Comparison of ENCODE assay signal across 9 mouse cellular contexts in genomic region chr11:49824896-49825295, GRCm38 (mm10). TPM values are rescaled to one million over a fixed set of nuclear protein-coding genes. Genes with fewer than 3 reads are reported as not detected.
DNase-seq lines count a peak whose midpoint lies in the region; ATAC-seq and TF ChIP-seq lines count a peak whose summit lies in the region.
"Had no signal": no experiment of that assay in that cellular context is flagged by ENCODE, and none has a peak within 500 bp of the region (broad histone marks: within the 10 kb centered on the region; RNA-seq: fewer than 3 reads in every experiment).

No protein-coding gene starts in this region.

- no peaks in the 10 kb centered on the region for H3K27me3 ChIP-seq in liver, embryonic 12.5 days (replicated peaks)
- H3K27me3 ChIP-seq in lung, postnatal 0 days (replicated peaks; ENCODE audit: insufficient read depth, low read length) = no peaks in the 10 kb centered on the region
- no peaks in the 10 kb centered on the region for H3K27me3 ChIP-seq in spleen, adult 2 months (ENCODE audit: control insufficient read depth, insufficient read depth, low read length)

- WGBS in liver, embryonic 12.5 days (ENCODE audit: insufficient replicate concordance) = 22% methylated on average over 2 of the region's 2 CpGs
- 37% methylated on average over 2 of the region's 2 CpGs for WGBS in lung, postnatal 0 days
- 24% methylated on average over 2 of the region's 2 CpGs for WGBS in spleen, adult 2 months

- no peaks in the 10 kb centered on the region for H3K9me3 ChIP-seq in liver, embryonic 12.5 days (replicated peaks)
- H3K9me3 ChIP-seq in lung, postnatal 0 days (ENCODE audit: low read length) = no peaks in the 10 kb centered on the region
- H3K9me3 ChIP-seq: megakaryocyte, embryonic 14.5 days had no signal

- ATAC-seq in liver, embryonic 12.5 days = no peak
- ATAC-seq in activated CD4-positive, CD25-positive, alpha-beta regulatory T cell, adult 4 months = peak; percentile 54
- peak; percentile 43; the same call in 1 of the 2 replicates for ATAC-seq in lung, postnatal 0 days

- H3K9ac ChIP-seq in liver, embryonic 12.5 days = no peak overlapping the region
- H3K9ac ChIP-seq in lung, postnatal 0 days (replicated peaks; ENCODE audit: low read depth) = no peak overlapping the region

- peak; percentile 79 for DNase-seq in liver
- DNase-seq in embryo, embryonic 10 days (ENCODE audit: low spot score) = peak; percentile 74
- peak; percentile 77 to 83 for DNase-seq in heart, postnatal 14 days
- peak; percentile 34 for DNase-seq in lung, postnatal 0 days (ENCODE audit: low spot score)
- peak in 1 of 2 experiments; percentile 71 for DNase-seq in spleen, adult 2 months (ENCODE audit: low read depth in 1 of 2, low spot score in 2 of 2)
- DNase-seq in Muller cell, postnatal 12 days (ENCODE audit: inconsistent ontology term) = no peak

- peak; percentile 96 for TF ChIP-seq CTCF in lung, postnatal 0 days (IDR thresholded peaks at IDR 0.05)
- peak; percentile 93; the same call in 1 of the 2 replicates for TF ChIP-seq CTCF in spleen, adult 2 months (IDR thresholded peaks at IDR 0.05; ENCODE audit: extremely low read depth, insufficient read depth, insufficient read length, insufficient replicate concordance)

- H3K27ac ChIP-seq in liver, embryonic 12.5 days = no peak overlapping the region
- H3K27ac ChIP-seq in lung, postnatal 0 days (ENCODE audit: low read length) = no peak overlapping the region
- no peak overlapping the region for H3K27ac ChIP-seq in spleen, adult 2 months (ENCODE audit: insufficient read depth, low read length)

- no peak for TF ChIP-seq POLR2A in spleen, adult 2 months (IDR thresholded peaks at IDR 0.05; ENCODE audit: low read depth, low read length)

- intact Hi-C loops in heart, postnatal 14 days (cut with DNase I) = loop anchor here (2.0 to 5.0 kb wide), 2 partner anchors 46 to 98 kb away; no protein-coding TSS in a partner anchor

- no peak for TF ChIP-seq EP300 in lung, postnatal 0 days (IDR thresholded peaks at IDR 0.05)

- no peaks in the 10 kb centered on the region for H3K36me3 ChIP-seq in liver, embryonic 12.5 days
- no peaks in the 10 kb centered on the region for H3K36me3 ChIP-seq in lung, postnatal 0 days (ENCODE audit: insufficient read depth, low read length)
- no peaks in the 10 kb centered on the region for H3K36me3 ChIP-seq in spleen, adult 2 months (ENCODE audit: control insufficient read depth, insufficient read depth, low read length)

- no peak overlapping the region for H3K4me2 ChIP-seq in liver, embryonic 12.5 days
- no peak overlapping the region for H3K4me2 ChIP-seq in lung, postnatal 0 days (replicated peaks; ENCODE audit: low read depth, low read length)

- H3K4me1 ChIP-seq in liver, embryonic 12.5 days = peaks cover 18% of the 10 kb centered on the region
- no peaks in the 10 kb centered on the region for H3K4me1 ChIP-seq in lung, postnatal 0 days (ENCODE audit: insufficient read depth, low read depth, low read length)
- no peaks in the 10 kb centered on the region for H3K4me1 ChIP-seq in spleen, adult 2 months (ENCODE audit: control insufficient read depth, insufficient read depth, insufficient read length)

- H3K4me3 ChIP-seq in liver, embryonic 12.5 days = no peak overlapping the region
- no peak overlapping the region for H3K4me3 ChIP-seq in lung, postnatal 0 days (ENCODE audit: low read depth, low read length)
- H3K4me3 ChIP-seq in spleen, adult 2 months (ENCODE audit: extremely low read depth, insufficient read depth, insufficient read length) = no peak overlapping the region
- H3K4me3 ChIP-seq: megakaryocyte, embryonic 14.5 days had no signal

RNA-seq across cellular contexts. Expression of gene Mapk9, which starts 21.7 kb away (rescaled TPM):
- 34.6 and 38.2 TPM in 2 replicates for polyA plus RNA-seq in liver, embryonic 12.5 days (2016; fragmentation: Nextera tagmentation; extraction: Ambion mirVana)
- 10 to 100 TPM; 17.3 to 19.2 TPM for polyA plus RNA-seq in activated CD4-positive, CD25-positive, alpha-beta regulatory T cell, adult 4 months (2017; shearing (Covaris generic))
- 10 to 100 TPM; 44.3 to 46.6 TPM for total RNA-seq in heart, postnatal 14 days (2021)
- 30.2 and 32.3 TPM in 2 replicates for polyA plus RNA-seq in lung, postnatal 0 days (2015; fragmentation: Nextera tagmentation; extraction: Ambion mirVana)
- polyA plus RNA-seq in spleen, adult 2 months (2012; rRNA removed) = 11.9 and 12.1 TPM in 2 replicates

RNA-seq across cellular contexts. Expression of gene Gfpt2, which starts 30.9 kb away (rescaled TPM):
- polyA plus RNA-seq in liver, embryonic 12.5 days (2016; fragmentation: Nextera tagmentation; extraction: Ambion mirVana) = 3.2 and 3.3 TPM in 2 replicates
- 1 to 10 TPM in 1 of 2 experiments, under 1 TPM in 1; 0.83 to 1.1 TPM for polyA plus RNA-seq in activated CD4-positive, CD25-positive, alpha-beta regulatory T cell, adult 4 months (2017; shearing (Covaris generic))
- 10 to 100 TPM; 15.8 to 17.5 TPM for total RNA-seq in heart, postnatal 14 days (2021)
- polyA plus RNA-seq in lung, postnatal 0 days (2015; fragmentation: Nextera tagmentation; extraction: Ambion mirVana) = 3.9 and 4.5 TPM in 2 replicates
- polyA plus RNA-seq in spleen, adult 2 months (2012; rRNA removed) = 0.56 and 0.70 TPM in 2 replicates
